Mouse (Mus musculus) megakaryocyte progenitor cell, adult 5-6 weeks (primary cell): ENCODE data around the gene Loxl4. TPM values are rescaled to one million over a fixed set of nuclear protein-coding genes. Genes with fewer than 3 reads are reported as not detected.
A peak's percentile ranks its signal among the peaks of the same experiment; 100 is the strongest.

Experiments
- ATAC-seq: replicated peaks from 2 replicates; pipeline ENCODE4 v1.8.0; 2016; ENCODE audit warnings: mild to moderate bottlenecking, moderate TSS enrichment, inconsistent platforms; ENCODE audit not compliant: poor library complexity
- total RNA-seq, 2 experiments: library from RNA; stranded (forward) in 1 of 2; stranded (reverse) in 1 of 2; fragments of 157-497, 149-512 nt in 1 of 2; fragments of 200-1000 nt in 1 of 2; gene quantifications; 2 replicates each; pipeline versions ENCODE4 v1.2.3 to v1.2.4; 2015 to 2017

Gene Loxl4
- total RNA-seq, 2 experiments from 2014 or later, result not detected

- ATAC-seq, result no peak
These were observed 867 bp downstream of the Loxl4 start for GRCm38 (mm10) chr19:42611746-42612145.

GRCm38 (mm10) chr19:42609716-42610115 lies 2.9 kb downstream of the Loxl4 start:
- no peak for ATAC-seq

DNA sequence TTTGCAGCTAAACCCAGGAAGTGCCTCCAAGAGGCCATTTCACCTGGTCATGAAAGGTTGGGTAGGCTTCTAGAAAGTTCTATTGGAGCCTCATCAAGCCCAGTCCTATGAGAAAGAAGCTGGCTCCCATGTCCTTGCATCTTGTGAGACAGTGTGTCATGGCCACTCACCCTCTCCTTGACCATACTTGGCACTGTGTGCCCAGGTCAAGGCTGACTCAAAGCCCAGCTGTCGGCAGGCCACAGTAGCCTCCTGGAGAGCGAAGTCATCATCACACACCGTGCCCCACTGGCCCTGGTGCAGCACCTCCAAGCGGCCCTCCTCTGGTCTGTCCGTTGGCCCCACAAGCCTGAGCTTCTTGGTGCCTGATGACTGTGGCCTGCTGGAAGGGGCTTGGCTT lies 4.5 kb downstream of the Loxl4 start:
- no peak for ATAC-seq

DNA sequence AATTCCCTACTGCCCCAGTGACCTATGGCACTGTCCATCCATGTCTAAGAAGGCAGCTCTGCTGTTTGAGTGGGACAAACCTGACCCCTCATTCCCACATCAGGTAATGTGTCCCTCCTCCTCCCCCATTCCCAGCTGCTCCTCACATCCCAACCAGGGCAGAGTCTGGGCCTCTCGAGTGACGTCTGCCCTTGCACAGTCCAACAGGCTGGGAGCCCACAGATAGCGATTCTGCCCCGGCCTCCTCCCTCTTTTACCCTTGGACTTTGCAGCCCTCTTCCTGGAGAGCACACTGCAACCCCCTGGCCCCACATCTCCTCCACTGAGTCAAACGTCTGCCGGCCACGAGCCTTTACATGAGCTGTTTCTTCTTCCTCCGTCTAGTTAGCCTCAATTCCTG lies 10.0 kb downstream of the Loxl4 start:
- no peak for ATAC-seq

- ATAC-seq, result no peak
These were observed 10.6 kb downstream of the Loxl4 start for GRCm38 (mm10) chr19:42602041-42602440.

- no peak for ATAC-seq
These were observed 11.2 kb downstream of the Loxl4 start for GRCm38 (mm10) chr19:42601445-42601844.

DNA sequence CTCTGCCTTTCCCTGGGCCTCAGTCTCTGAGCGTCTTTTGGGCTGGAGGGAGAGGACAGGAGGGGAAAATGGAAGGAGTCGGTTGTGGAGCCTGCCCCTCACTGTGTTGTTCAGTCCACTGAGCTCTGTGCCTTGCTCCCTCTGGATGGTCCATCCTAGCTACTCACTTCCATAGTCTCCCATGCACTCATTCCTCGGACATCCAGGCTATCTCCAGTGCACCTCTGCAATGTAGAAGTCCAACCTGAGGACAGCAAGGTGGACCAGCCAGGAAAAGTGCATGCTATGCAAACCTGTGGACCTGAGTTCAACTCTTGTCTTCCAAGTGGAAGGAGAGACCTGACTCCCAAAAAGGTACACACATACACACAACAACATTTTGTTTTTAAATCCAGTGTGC lies 12.0 kb downstream of the Loxl4 start:
- ATAC-seq, result no peak

- no peak for ATAC-seq
These were observed 12.7 kb downstream of the Loxl4 start for GRCm38 (mm10) chr19:42599891-42600290.

GRCm38 (mm10) chr19:42597896-42598295 lies 14.7 kb downstream of the Loxl4 start:
- ATAC-seq, result no peak

- no peak for ATAC-seq
These were observed 15.3 kb downstream of the Loxl4 start for GRCm38 (mm10) chr19:42597286-42597685.

DNA sequence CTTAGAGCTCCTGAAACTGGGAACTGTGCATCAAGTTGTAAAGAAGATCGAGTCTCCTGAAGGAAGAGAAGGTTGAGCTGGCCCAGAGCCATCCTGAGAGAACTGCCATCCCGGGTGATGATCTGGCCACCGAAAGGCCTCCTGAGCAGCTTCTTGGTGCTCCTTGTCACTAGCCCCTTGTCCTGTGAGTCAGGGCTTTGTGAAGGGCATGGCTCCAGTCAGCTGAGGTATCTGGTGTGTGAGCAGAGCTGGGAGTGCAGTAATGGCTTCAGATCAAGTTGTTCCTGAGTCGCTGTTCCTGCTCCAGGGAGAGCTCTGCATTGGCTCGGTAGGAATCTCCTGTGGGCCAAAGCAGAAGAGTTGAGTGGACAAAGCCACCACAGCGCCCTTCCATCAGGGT lies 17.5 kb downstream of the Loxl4 start:
- ATAC-seq, result no peak

- ATAC-seq, result no peak
These were observed 19.2 kb downstream of the Loxl4 start for GRCm38 (mm10) chr19:42593456-42593855.

DNA sequence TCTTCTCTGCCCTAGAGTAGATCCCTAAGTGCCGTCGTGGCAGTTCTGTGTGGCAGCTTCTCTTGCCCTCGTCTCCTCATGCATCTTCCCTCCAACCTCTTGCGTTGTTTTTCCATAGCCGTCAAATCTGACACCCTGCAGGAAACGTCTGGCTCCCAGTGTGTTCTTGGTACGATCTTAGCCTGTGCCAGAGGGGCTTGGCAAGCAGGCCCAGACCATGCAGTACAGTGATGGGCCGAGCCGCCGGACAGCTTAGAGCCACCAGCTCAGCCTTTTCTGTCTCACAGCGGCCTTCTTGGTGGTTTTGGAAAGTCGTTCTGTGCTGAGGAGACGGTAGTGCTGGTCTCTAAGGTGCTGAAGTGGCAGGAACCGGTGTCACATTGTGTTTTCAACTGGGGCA lies 21.1 kb downstream of the Loxl4 start:
- no peak for ATAC-seq

DNA sequence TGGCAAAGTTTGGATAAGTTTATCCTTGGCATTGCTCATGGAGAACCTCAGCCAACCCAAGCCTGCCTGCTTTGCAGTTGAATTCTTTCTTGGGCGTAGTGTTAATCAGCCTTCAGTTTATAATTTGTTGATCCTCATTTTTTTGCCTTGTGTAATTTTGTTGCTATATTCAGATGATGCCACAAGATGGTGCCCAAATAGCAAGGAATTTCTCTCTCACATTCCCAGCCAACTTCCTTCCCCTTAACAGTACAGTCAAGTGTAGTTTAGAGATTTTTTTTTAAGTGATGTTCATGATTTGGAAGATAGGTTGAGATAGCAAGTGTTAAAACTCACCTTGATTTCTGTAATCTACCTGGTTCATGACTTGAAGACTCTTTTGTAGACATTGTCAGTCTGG lies 23.4 kb downstream of the Loxl4 start:
- no peak for ATAC-seq

DNA sequence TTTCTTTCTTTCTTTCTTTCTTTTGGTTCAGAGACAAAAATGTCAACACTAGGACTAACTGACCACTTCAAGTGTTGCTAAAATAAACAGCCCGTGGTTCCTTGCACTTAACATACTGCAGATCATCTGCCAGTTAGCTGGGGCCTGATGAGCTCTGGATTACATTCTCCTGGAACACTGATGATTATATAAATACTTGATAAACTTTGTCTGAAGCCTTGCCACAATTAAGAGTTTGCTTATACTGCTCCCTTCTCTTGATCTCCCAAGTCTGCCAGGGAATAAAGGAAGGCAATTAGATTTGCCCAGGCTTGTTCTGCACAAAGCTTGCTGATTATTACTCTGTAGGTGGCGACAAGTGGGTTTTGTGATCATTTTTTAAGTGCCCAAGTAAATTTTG lies 24.9 kb downstream of the Loxl4 start:
- no peak for ATAC-seq

- ATAC-seq, result no peak
These were observed 28.4 kb downstream of the Loxl4 start for GRCm38 (mm10) chr19:42584188-42584587.

DNA sequence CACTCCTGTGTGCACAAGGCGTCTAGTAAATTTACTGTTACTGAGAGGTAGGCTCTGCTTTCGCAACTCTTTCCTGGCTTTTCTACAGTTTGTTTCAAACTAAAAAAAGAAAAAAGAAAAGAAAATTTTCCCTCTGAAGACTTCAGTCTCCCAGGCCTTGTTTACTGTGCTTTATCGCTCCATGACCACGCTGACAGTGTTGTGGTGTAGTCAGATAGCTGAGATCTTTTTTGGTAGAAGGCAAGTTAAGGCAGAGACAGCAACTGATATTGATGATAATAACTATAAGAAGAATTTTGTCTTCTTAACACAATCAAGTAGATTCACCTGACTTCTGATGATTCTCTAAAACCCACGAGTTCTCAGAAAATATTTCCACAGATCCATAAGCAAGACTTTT lies 28.9 kb downstream of the Loxl4 start:
- no peak for ATAC-seq

- peak; percentile 34; the same call in 1 of the 2 replicates for ATAC-seq
These were observed 29.7 kb downstream of the Loxl4 start for GRCm38 (mm10) chr19:42582811-42583370.

DNA sequence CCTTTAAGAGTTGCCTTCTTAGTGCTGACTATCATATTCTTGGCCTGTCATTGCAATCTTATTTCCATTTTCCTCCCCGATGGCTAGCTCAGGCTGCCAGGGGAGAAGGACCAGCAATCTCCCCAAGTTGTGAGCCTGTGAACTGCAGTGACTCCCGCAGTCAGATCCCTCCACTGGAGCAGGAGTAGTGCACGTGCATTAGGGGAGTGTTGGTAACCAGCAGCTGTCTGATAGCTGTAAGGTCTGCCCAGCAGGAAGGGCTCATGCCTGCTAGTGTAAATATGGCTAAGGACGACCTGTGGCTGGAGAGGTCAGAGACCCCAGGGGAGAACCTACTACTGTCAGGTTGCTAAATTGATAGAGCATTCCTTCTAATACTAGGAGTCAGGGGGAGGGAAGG lies 31.9 kb downstream of the Loxl4 start:
- no peak for ATAC-seq

GRCm38 (mm10) chr19:42578631-42579030 lies 34.0 kb downstream of the Loxl4 start:
- no peak for ATAC-seq

GRCm38 (mm10) chr19:42576856-42577255 lies 35.8 kb downstream of the Loxl4 start:
- no peak for ATAC-seq

DNA sequence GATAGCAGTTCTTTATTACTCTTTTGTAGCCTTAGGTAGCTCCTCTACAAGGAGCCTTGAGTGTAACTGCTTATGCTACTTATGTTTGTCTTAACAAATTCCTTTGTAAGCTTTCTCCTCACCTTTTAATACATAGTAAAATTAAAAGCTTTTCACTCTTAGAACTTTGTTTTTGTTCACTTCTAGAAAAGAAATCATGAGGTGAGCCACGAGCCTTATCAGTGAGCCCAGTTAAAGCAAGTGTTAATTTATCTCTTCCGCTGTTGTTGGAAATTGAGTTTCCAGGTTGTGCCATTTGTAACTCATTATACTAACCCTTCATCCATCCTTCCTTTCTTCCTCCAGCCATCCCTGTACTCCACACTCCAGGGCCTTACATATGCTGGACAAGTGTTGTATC lies 37.3 kb downstream of the Loxl4 start:
- ATAC-seq, result no peak

DNA sequence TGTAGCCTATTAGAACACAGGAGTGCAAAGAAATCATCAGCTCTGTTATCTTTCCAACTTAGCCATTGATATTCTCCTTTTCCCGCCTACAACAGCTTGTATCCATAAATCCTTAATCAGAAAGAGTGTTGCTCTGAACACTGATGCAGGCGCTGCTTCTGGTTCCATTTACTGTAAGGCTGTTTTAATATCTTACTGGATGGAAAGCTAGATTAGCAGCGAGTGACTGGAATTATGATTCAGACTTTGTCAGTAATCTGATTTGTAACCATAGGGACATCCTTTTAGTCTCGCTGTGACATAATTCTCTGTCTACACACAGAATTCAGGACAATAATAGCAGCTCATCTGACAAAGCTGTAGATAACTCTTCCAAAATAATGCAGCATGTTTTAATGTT lies 41.3 kb downstream of the Loxl4 start:
- ATAC-seq, result no peak

- no peak for ATAC-seq
These were observed 43.5 kb downstream of the Loxl4 start for GRCm38 (mm10) chr19:42569076-42569475.
